Mouse (Mus musculus) hindbrain, embryonic 11.5 days (tissue): ENCODE results near the gene Slc9a9. TPM values are rescaled to one million over a fixed set of nuclear protein-coding genes. Genes with fewer than 3 reads are reported as not detected.
A peak's percentile ranks its signal among the peaks of the same experiment; 100 is the strongest.

Experiments
- ATAC-seq: fragments of 200-750 bp; cut with Nextera tagmentation; 2 replicates; pipeline ENCODE4 v1.8.0; 2017; ENCODE audit warnings: mild to moderate bottlenecking, moderate TSS enrichment, moderate library complexity; ENCODE audit not compliant: low FRiP score
- DNase-seq: peaks from one replicate; pipeline ENCODE4 v3.0.0-alpha.2; 2015; ENCODE audit warnings: low spot score
- H3K27ac ChIP-seq: fragments of 300-500 bp; sonication (generic); 2 replicates; pipeline ENCODE4 v1.5.1; 2014; ENCODE audit warnings: mild to moderate bottlenecking, low read depth, low read length
- H3K27me3 ChIP-seq: fragments of 300-500 bp; sonication (generic); 2 replicates; pipeline ENCODE4 v1.6.1; 2014; ENCODE audit warnings: mild to moderate bottlenecking, low read length, moderate library complexity, mixed read lengths; ENCODE audit not compliant: control insufficient read depth, insufficient read depth
- H3K36me3 ChIP-seq: fragments of 300-500 bp; sonication (generic); 2 replicates; pipeline ENCODE4 v1.6.1; 2014; ENCODE audit warnings: mild to moderate bottlenecking, low read length, moderate library complexity, mixed read lengths; ENCODE audit not compliant: control insufficient read depth, insufficient read depth
- H3K4me1 ChIP-seq: fragments of 300-500 bp; sonication (generic); replicated peaks from 2 replicates; pipeline ENCODE4 v1.6.1; 2014; ENCODE audit warnings: low read length, mixed read lengths; ENCODE audit not compliant: control insufficient read depth, insufficient read depth
- H3K4me2 ChIP-seq: fragments of 300-500 bp; sonication (generic); replicated peaks from 2 replicates; pipeline ENCODE4 v1.6.1; 2014; ENCODE audit warnings: mild to moderate bottlenecking, low read depth, low read length
- H3K4me3 ChIP-seq: fragments of 300-500 bp; sonication (generic); 2 replicates; pipeline ENCODE4 v1.5.1; 2014; ENCODE audit warnings: low read depth, low read length
- H3K9ac ChIP-seq: fragments of 300-500 bp; sonication (generic); 2 replicates; pipeline ENCODE4 v1.6.1; 2014; ENCODE audit warnings: low read depth, low read length
- H3K9me3 ChIP-seq: fragments of 300-500 bp; sonication (generic); 2 replicates; pipeline ENCODE4 v1.6.1; 2016; ENCODE audit warnings: low read length; ENCODE audit not compliant: control insufficient read depth
- WGBS: fragments of 180-500 bp; shearing (Covaris S2); extraction: QIAGEN DNeasy Blood & Tissue Kit; methylation state at CpG from one replicate; pipeline ENCODE4 v1.1.7; 2014; 5-methylcytosine and 5-hydroxymethylcytosine counted together
- polyA plus RNA-seq: library from polyadenylated mRNA; unstranded; fragments of >200 nt; fragmentation: Nextera tagmentation; extraction: Ambion mirVana; gene quantifications from 2 replicates; pipeline ENCODE4 v1.2.1, GENCODE M21; 2014

The Slc9a9 gene
- polyA plus RNA-seq, 1 experiment from 2014 or later, result 3.8 TPM

GRCm38 (mm10) chr9:95168487-95169008 lies 498.8 kb downstream of the Slc9a9 start:
- ATAC-seq (no peak), DNase-seq (no peak)
- Histone ChIP-seq H3K9me3 (no peaks in the 10 kb centered on the region), H3K4me2 (no peak overlapping the region), H3K9ac (no peak overlapping the region), H3K4me3 (no peak overlapping the region), H3K27ac (no peak overlapping the region), H3K4me1 (no peaks in the 10 kb centered on the region), H3K27me3 (no peaks in the 10 kb centered on the region), H3K36me3 (no peaks in the 10 kb centered on the region)
- WGBS, result 87% methylated on average over 13 of the region's 13 CpGs

GRCm38 (mm10) chr9:95178170-95178569 lies 508.5 kb downstream of the Slc9a9 start:
- no peak for ATAC-seq
- 92% methylated on average over 3 of the region's 3 CpGs for WGBS

GRCm38 (mm10) chr9:95180005-95180404 lies 510.3 kb downstream of the Slc9a9 start:
- H3K4me1 ChIP-seq, result no peaks in the 10 kb centered on the region
- no peak for DNase-seq
- no peaks in the 10 kb centered on the region for H3K9me3 ChIP-seq
- WGBS, result 80% methylated on average over 2 of the region's 2 CpGs
- H3K9ac ChIP-seq, result no peak overlapping the region
- no peak overlapping the region for H3K4me2 ChIP-seq
- no peak overlapping the region for H3K27ac ChIP-seq
- no peaks in the 10 kb centered on the region for H3K36me3 ChIP-seq
- no peak for ATAC-seq
- H3K4me3 ChIP-seq, result no peak overlapping the region
- no peaks in the 10 kb centered on the region for H3K27me3 ChIP-seq

More at GRCm38 (mm10) chr9:95178170-95178569, 508.5 kb downstream of the Slc9a9 start:
- Histone ChIP-seq H3K4me2 (no peak overlapping the region), H3K4me3 (no peak overlapping the region), H3K4me1 (no peaks in the 10 kb centered on the region), H3K36me3 (no peaks in the 10 kb centered on the region), H3K27ac (no peak overlapping the region), H3K27me3 (no peaks in the 10 kb centered on the region), H3K9ac (no peak overlapping the region), H3K9me3 (no peaks in the 10 kb centered on the region)
- DNase-seq, result no peak

GRCm38 (mm10) chr9:95180569-95180968 lies 510.9 kb downstream of the Slc9a9 start:
- Histone ChIP-seq H3K4me2 (no peak overlapping the region), H3K36me3 (no peaks in the 10 kb centered on the region), H3K27me3 (no peaks in the 10 kb centered on the region), H3K9ac (no peak overlapping the region), H3K4me3 (no peak overlapping the region), H3K27ac (no peak overlapping the region), H3K4me1 (no peaks in the 10 kb centered on the region), H3K9me3 (no peaks in the 10 kb centered on the region)
- ATAC-seq, result no peak
- no peak for DNase-seq
- 75% methylated on average over 4 of the region's 4 CpGs for WGBS

GRCm38 (mm10) chr9:95181241-95182043 lies 511.7 kb downstream of the Slc9a9 start:
- Histone ChIP-seq H3K9ac (no peak overlapping the region), H3K27ac (no peak overlapping the region), H3K4me3 (no peak overlapping the region), H3K9me3 (no peaks in the 10 kb centered on the region), H3K36me3 (no peaks in the 10 kb centered on the region), H3K27me3 (no peaks in the 10 kb centered on the region), H3K4me1 (no peaks in the 10 kb centered on the region), H3K4me2 (no peak overlapping the region)
- 63% methylated on average over 13 of the region's 13 CpGs for WGBS
- DNase-seq (no peak), ATAC-seq (peak; percentile 57)

- no peaks in the 10 kb centered on the region for H3K4me1 ChIP-seq
- H3K4me3 ChIP-seq, result no peak overlapping the region
- H3K27ac ChIP-seq, result no peak overlapping the region
- 95% methylated on average over 7 of the region's 7 CpGs for WGBS
- no peak for DNase-seq
- H3K4me2 ChIP-seq, result no peak overlapping the region
- no peaks in the 10 kb centered on the region for H3K9me3 ChIP-seq
- no peak overlapping the region for H3K9ac ChIP-seq
- ATAC-seq, result no peak
- no peaks in the 10 kb centered on the region for H3K27me3 ChIP-seq
- H3K36me3 ChIP-seq, result no peaks in the 10 kb centered on the region
Observed at GRCm38 (mm10) chr9:95182272-95182671, 512.6 kb downstream of the Slc9a9 start.

- Histone ChIP-seq H3K36me3 (no peaks in the 10 kb centered on the region), H3K4me3 (no peak overlapping the region), H3K4me2 (no peak overlapping the region), H3K9ac (no peak overlapping the region), H3K9me3 (no peaks in the 10 kb centered on the region), H3K27ac (no peak overlapping the region), H3K4me1 (no peaks in the 10 kb centered on the region), H3K27me3 (no peaks in the 10 kb centered on the region)
- no peak for ATAC-seq
- WGBS, result 75% methylated on average over 5 of the region's 5 CpGs
- DNase-seq, result no peak
Observed at GRCm38 (mm10) chr9:95184453-95184852, 514.7 kb downstream of the Slc9a9 start.

- H3K9ac ChIP-seq, result no peak overlapping the region
- H3K4me2 ChIP-seq, result no peak overlapping the region
- no peaks in the 10 kb centered on the region for H3K27me3 ChIP-seq
- no peak overlapping the region for H3K27ac ChIP-seq
- ATAC-seq (no peak), DNase-seq (no peak)
- H3K9me3 ChIP-seq, result no peaks in the 10 kb centered on the region
- no peak overlapping the region for H3K4me3 ChIP-seq
- 88% methylated on average over 3 of the region's 3 CpGs for WGBS
- H3K4me1 ChIP-seq, result no peaks in the 10 kb centered on the region
- no peaks in the 10 kb centered on the region for H3K36me3 ChIP-seq
Observed at GRCm38 (mm10) chr9:95185840-95186239, 516.1 kb downstream of the Slc9a9 start.
